Mouse (Mus musculus) liver, adult 2 months (tissue): Measurements from ENCODE around the gene Camkk2. TPM values are rescaled to one million over a fixed set of nuclear protein-coding genes. Genes with fewer than 3 reads are reported as not detected.
A peak's percentile ranks its signal among the peaks of the same experiment; 100 is the strongest.

Experiments used
- DNase-seq: peaks from one replicate; pipeline ENCODE4 v3.0.0-alpha.2; 2011; ENCODE audit warnings: low read depth, low spot score; ENCODE audit errors: extremely low read depth
- H3K27ac ChIP-seq: fragments of 200-500 bp; replicated peaks from 2 replicates; pipeline ENCODE4 v1.5.1; 2012; ENCODE audit warnings: low read depth, mild to moderate bottlenecking, control low read depth, inconsistent platforms, low read length; ENCODE audit not compliant: insufficient read depth
- H3K27me3 ChIP-seq: fragments of 200-500 bp; 2 replicates; pipeline ENCODE4 v1.6.1; 2012; ENCODE audit warnings: mild to moderate bottlenecking, moderate library complexity, low read length, inconsistent platforms; ENCODE audit not compliant: control insufficient read depth, insufficient read depth
- H3K36me3 ChIP-seq: fragments of 200-500 bp; 2 replicates; pipeline ENCODE4 v1.6.1; 2012; ENCODE audit warnings: low read length, inconsistent platforms; ENCODE audit not compliant: control insufficient read depth, insufficient read depth
- H3K4me1 ChIP-seq: fragments of 200-500 bp; 2 replicates; pipeline ENCODE4 v1.6.1; 2011; ENCODE audit warnings: low read length; ENCODE audit not compliant: control insufficient read depth, insufficient read depth
- H3K4me3 ChIP-seq: fragments of 200-500 bp; 2 replicates; pipeline ENCODE4 v1.5.1; 2011; ENCODE audit warnings: low read depth, mild to moderate bottlenecking, control low read depth, low read length, moderate library complexity; ENCODE audit not compliant: insufficient read depth
- H3K79me2 ChIP-seq: fragments of 200-500 bp; 2 replicates; pipeline ENCODE4 v1.6.1; 2012; ENCODE audit warnings: inconsistent platforms, mild to moderate bottlenecking, low read length, moderate library complexity; ENCODE audit not compliant: control insufficient read depth, insufficient read depth
- H3K9ac ChIP-seq: fragments of 200-500 bp; 2 replicates; pipeline ENCODE4 v1.6.1; 2012; ENCODE audit warnings: low read depth, mild to moderate bottlenecking, control low read depth, inconsistent platforms, low read length
- CTCF ChIP-seq: fragments of 200-500 bp; IDR thresholded peaks from 2 replicates; pipeline ENCODE4 v1.5.1; 2011; ENCODE audit warnings: low read depth, low read length, control low read depth
- POLR2A ChIP-seq: fragments of 200-500 bp; IDR thresholded peaks from 2 replicates; pipeline ENCODE4 v1.6.1; 2011; ENCODE audit warnings: low read length, control low read depth; ENCODE audit not compliant: insufficient read depth; ENCODE audit errors: extremely low read depth
- WGBS: fragments of 180-500 bp; shearing (Covaris S2); methylation state at CpG from one replicate; pipeline ENCODE4 v1.1.7; 2018; 5-methylcytosine and 5-hydroxymethylcytosine counted together
- polyA plus RNA-seq: library from polyadenylated mRNA; depleted of rRNA; stranded (reverse); fragments of >200 nt; gene quantifications from 2 replicates; pipeline ENCODE4 v1.2.3, GENCODE M21; 2012
- total RNA-seq: library from RNA; depleted of rRNA; stranded (reverse); fragments of >200 nt; gene quantifications from 2 replicates; pipeline ENCODE4 v1.2.3, GENCODE M21; 2014

Gene Camkk2
- total and polyA plus RNA-seq, 2 experiments = 6.3 to 17.7 TPM

DNA sequence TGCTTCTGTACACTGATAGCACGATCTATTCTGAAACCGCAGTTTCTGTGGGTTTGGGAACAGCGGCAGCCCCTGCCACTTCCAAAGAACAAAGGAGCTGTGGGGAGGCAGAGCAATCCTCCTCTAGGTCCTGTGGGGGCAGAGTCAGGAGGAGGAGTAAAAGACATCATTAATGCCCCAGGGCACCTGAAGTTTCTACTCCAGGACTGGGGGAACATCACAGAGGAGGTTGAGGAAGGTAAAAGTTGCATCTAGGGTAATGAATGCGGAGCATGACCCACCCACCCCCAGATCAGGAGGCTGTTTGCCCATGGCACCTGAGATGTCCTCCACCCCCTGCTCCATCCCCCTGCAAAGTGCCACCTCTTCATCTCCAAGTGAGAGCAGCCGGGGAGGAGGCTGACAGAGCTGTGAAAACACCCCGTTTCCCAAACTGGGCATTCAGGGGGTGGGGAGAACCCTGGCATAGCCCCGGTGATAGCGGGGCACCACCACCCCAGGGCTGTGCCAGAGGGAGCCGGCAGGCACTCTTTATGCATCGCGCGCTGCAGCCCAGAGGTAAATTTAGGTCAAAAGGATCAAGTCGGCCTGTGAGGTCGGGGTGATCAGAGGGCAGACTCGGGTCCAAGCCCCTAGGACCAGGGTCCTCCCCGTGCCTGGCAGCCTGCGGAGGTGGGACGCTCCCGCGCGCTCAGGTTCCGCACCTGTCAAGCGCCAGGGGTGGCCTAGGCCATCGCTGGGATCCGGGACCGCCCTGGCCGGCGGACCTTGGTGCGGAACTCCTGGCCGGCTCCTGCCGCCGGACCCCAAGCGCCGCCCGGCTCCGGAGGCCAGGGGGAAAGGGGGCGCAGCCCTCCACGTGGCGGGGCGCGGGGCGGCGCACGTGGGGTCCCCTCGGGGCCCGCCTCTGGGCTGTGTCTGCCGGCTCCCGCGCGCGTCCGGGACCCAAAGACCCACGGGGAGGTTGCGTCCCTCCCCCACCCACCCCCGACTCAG lies 680 bp downstream of the Camkk2 start:
- Histone ChIP-seq H3K27me3 (no peaks in the 10 kb centered on the region), H3K9ac (peak overlapping the region; percentile 86), H3K4me1 (peaks cover 3% of the 10 kb centered on the region; the same call in 1 of the 2 replicates), H3K79me2 (peaks cover 14% of the 10 kb centered on the region; the same call in 1 of the 2 replicates), H3K36me3 (no peaks in the 10 kb centered on the region), H3K4me3 (peak overlapping the region; percentile 96), H3K27ac (no peak overlapping the region)
- no peak for TF ChIP-seq POLR2A
- no peak for TF ChIP-seq CTCF
- no peak for DNase-seq
- WGBS = 6% methylated on average over 48 of the region's 55 CpGs

DNA sequence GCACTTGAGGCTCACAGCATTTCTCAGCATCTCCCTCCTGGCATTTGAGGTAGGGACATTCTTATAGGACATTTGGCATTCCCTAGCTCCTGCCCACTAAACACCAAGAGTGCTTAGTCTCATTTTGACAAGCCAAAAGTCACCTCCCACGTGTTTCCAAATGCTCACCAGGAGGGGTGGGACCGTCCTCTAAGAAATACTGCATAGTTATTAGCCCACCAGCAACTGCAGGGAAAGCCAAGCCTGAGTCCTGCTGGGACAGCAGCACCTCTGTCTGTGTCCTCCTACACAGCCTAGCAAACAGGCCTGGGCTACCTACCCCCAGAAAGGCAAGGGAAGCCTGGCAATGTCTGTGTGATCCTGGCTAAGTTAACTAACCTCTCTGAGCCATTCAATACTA lies 1.9 kb downstream of the Camkk2 start:
- WGBS = 83% methylated on average over 2 of the region's 2 CpGs

DNA sequence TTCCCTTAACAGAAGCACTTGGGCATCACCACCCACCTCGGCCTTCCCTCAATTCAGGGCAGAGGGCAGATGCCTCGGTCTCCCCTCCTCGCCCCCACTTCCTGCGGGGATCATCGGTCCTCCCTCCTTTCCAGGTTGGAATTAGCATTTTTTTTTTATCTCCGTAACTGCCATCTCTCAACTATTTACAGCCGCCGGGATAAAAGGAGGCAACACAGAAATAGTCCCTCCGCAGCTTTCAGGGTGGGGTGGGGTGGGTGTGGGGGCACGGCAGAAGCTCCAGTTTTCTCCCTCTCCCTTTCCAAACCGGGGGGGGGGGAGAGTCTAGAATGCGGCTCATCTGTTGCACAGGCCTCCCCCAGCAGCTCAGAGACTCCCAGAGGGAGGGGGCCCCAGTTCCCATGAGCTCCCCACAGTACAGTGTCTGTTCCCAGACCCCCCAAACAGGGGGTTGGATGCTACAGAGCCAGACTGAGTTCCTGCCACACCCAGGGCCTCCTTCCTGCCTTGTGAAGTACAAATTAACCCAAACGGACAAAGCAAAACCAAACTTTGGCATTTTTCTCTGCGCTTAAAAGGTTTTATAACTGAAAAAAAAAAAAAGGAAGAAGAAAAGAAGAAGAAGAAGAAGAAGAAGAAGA lies 3.4 kb downstream of the Camkk2 start:
- H3K27me3 ChIP-seq = no peaks in the 10 kb centered on the region
- H3K9ac ChIP-seq = no peak overlapping the region
- no peaks in the 10 kb centered on the region for H3K36me3 ChIP-seq
- no peak for DNase-seq
- H3K4me3 ChIP-seq = no peak overlapping the region
- H3K79me2 ChIP-seq = peaks cover 14% of the 10 kb centered on the region; the same call in 1 of the 2 replicates
- no peak overlapping the region for H3K27ac ChIP-seq
- TF ChIP-seq POLR2A = no peak
- no peak for TF ChIP-seq CTCF
- H3K4me1 ChIP-seq = peaks cover 5% of the 10 kb centered on the region; the same call in 1 of the 2 replicates
- WGBS = 81% methylated on average over 14 of the region's 14 CpGs

More for the DNA sequence above, 1.9 kb downstream of the Camkk2 start:
- TF ChIP-seq POLR2A = no peak
- no peak for TF ChIP-seq CTCF
- Histone ChIP-seq H3K9ac (no peak overlapping the region), H3K4me3 (no peak overlapping the region), H3K79me2 (peaks cover 14% of the 10 kb centered on the region; the same call in 1 of the 2 replicates), H3K27me3 (no peaks in the 10 kb centered on the region), H3K36me3 (no peaks in the 10 kb centered on the region), H3K4me1 (peaks cover 3% of the 10 kb centered on the region; the same call in 1 of the 2 replicates), H3K27ac (no peak overlapping the region)
- DNase-seq = no peak

DNA sequence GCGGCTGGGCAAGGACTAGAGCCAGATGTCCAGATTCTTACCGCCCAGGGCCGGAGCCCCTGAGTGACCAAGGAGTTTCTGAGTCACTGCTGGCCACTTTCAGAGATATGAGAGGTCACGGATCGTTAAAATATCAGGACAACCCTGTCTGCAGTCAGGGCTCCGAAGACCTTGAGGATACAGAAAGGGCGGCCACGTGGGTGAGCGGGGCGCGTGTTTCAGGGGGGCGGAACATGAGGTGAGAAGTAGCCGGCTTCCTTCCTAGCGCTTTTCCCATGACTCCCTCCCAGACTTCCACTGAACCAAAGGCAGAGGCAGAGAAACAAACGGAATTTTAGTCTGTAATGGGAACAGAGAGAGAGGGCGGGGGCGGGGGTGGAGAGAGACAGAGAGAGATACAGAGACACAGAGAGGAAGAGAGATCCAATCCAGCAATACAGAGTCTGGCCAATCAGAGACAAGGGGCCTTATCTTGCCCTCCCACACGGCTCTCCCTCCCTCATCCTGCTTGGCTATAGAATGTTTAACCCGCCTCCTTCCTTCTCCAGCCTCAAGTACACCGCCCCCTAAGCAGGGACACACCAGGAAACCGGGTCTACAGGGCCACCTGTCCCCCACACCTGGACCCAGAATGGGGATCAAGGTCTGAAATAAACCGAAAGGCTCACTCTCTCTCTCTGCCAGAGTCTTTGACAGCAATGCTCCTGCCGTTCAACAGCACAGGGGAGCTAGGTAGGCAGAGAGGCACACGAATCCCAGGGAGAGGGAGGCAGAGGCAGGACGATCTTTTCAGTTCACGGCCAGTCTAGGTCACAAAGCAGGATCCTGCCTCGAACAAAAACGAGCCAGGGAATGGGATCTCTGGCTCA lies 4.2 kb downstream of the Camkk2 start:
- no peaks in the 10 kb centered on the region for H3K36me3 ChIP-seq
- no peak overlapping the region for H3K9ac ChIP-seq
- no peaks in the 10 kb centered on the region for H3K27me3 ChIP-seq
- no peak for DNase-seq
- no peak overlapping the region for H3K4me3 ChIP-seq
- WGBS = 70% methylated on average over 28 of the region's 28 CpGs
- peaks cover 9% of the 10 kb centered on the region for H3K4me1 ChIP-seq
- 0 out of 2 replicates have a peak overlapping the region, but pooled peaks have one; percentile 8 for H3K27ac ChIP-seq
- peaks cover 14% of the 10 kb centered on the region; the same call in 1 of the 2 replicates for H3K79me2 ChIP-seq
- no peak for TF ChIP-seq CTCF
- TF ChIP-seq POLR2A = no peak

DNA sequence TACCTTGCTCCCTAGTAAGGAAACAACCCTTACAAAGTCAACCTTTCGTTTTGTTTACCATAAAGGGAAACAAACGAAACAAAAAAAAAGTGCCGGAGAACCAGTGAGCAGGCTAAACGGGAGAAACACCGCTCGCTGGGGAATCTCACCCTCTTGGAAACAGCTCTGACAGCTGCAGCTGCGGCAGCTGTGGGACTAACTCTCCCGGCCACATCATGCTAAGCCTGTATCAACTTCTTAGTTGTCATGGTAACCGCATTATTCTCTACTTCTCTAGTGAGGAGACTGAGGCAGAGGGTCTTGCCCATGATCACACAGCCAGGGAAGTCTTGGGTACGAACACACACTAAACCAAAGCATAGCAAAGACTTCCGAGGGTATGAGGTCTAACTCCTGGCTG lies 5.5 kb downstream of the Camkk2 start:
- TF ChIP-seq POLR2A (no peak), CTCF (no peak)
- Histone ChIP-seq H3K27me3 (no peaks in the 10 kb centered on the region), H3K9ac (no peak overlapping the region), H3K79me2 (peaks cover 13% of the 10 kb centered on the region; the same call in 1 of the 2 replicates), H3K4me1 (peaks cover 6% of the 10 kb centered on the region), H3K36me3 (no peaks in the 10 kb centered on the region), H3K4me3 (no peak overlapping the region), H3K27ac (no peak overlapping the region)
- no peak for DNase-seq
- 83% methylated on average over 11 of the region's 11 CpGs for WGBS
